Mouse (Mus musculus): ENCODE measurements around the gene Sfswap. TPM values are rescaled to one million over a fixed set of nuclear protein-coding genes. Genes with fewer than 3 reads are reported as not detected.

The Sfswap gene
- total and polyA plus RNA-seq, 2 experiments = 18.9 to 32.9 TPM

- Histone ChIP-seq H3K9ac (ENCODE audit: low read depth, low read length) (no peak overlapping the region), H3K36me3 (ENCODE audit: control insufficient read depth, insufficient read depth, low read length) (peaks cover 31% of the 10 kb centered on the region), H3K4me1 (ENCODE audit: control insufficient read depth, insufficient read depth, low read length) (no peaks in the 10 kb centered on the region), H3K4me3 (ENCODE audit: insufficient read depth, low read depth, low read length) (no peak overlapping the region), H3K79me2 (ENCODE audit: control insufficient read depth, insufficient read depth, low read length) (peaks cover 5% of the 10 kb centered on the region; the same call in 1 of the 2 replicates), H3K27ac (replicated peaks; ENCODE audit: insufficient read depth, low read depth, low read length) (no peak overlapping the region), H3K27me3 (ENCODE audit: control insufficient read depth, insufficient read depth, low read length) (no peaks in the 10 kb centered on the region)
- TF ChIP-seq POLR2A (IDR thresholded peaks at IDR 0.05; ENCODE audit: extremely low read depth, insufficient read depth, low read length) (no peak), CTCF (IDR thresholded peaks at IDR 0.05; ENCODE audit: low read depth, low read length) (no peak)
- WGBS = 93% methylated on average over 7 of the region's 7 CpGs
- no peak for DNase-seq (ENCODE audit: extremely low read depth, low read depth, low spot score)
These were observed 20.5 kb downstream of the Sfswap start for GRCm38 (mm10) chr5:129521501-129521900.

GRCm38 (mm10) chr5:129521913-129522312 is 20.9 kb downstream of the Sfswap start:
- peaks cover 5% of the 10 kb centered on the region; the same call in 1 of the 2 replicates for H3K79me2 ChIP-seq (ENCODE audit: control insufficient read depth, insufficient read depth, low read length)
- no peaks in the 10 kb centered on the region for H3K27me3 ChIP-seq (ENCODE audit: control insufficient read depth, insufficient read depth, low read length)
- H3K4me3 ChIP-seq (ENCODE audit: insufficient read depth, low read depth, low read length) = no peak overlapping the region
- no peak for DNase-seq (ENCODE audit: extremely low read depth, low read depth, low spot score)
- H3K9ac ChIP-seq (ENCODE audit: low read depth, low read length) = no peak overlapping the region
- TF ChIP-seq POLR2A (IDR thresholded peaks at IDR 0.05; ENCODE audit: extremely low read depth, insufficient read depth, low read length) (no peak), CTCF (IDR thresholded peaks at IDR 0.05; ENCODE audit: low read depth, low read length) (no peak)
- no peaks in the 10 kb centered on the region for H3K4me1 ChIP-seq (ENCODE audit: control insufficient read depth, insufficient read depth, low read length)
- WGBS = 95% methylated on average over 3 of the region's 3 CpGs
- H3K27ac ChIP-seq (replicated peaks; ENCODE audit: insufficient read depth, low read depth, low read length) = no peak overlapping the region
- H3K36me3 ChIP-seq (ENCODE audit: control insufficient read depth, insufficient read depth, low read length) = peaks cover 30% of the 10 kb centered on the region

- Histone ChIP-seq H3K79me2 (ENCODE audit: control insufficient read depth, insufficient read depth, low read length) (peaks cover 5% of the 10 kb centered on the region; the same call in 1 of the 2 replicates), H3K27ac (replicated peaks; ENCODE audit: insufficient read depth, low read depth, low read length) (no peak overlapping the region), H3K36me3 (ENCODE audit: control insufficient read depth, insufficient read depth, low read length) (peaks cover 32% of the 10 kb centered on the region), H3K27me3 (ENCODE audit: control insufficient read depth, insufficient read depth, low read length) (no peaks in the 10 kb centered on the region), H3K9ac (ENCODE audit: low read depth, low read length) (no peak overlapping the region), H3K4me3 (ENCODE audit: insufficient read depth, low read depth, low read length) (no peak overlapping the region), H3K4me1 (ENCODE audit: control insufficient read depth, insufficient read depth, low read length) (no peaks in the 10 kb centered on the region)
- TF ChIP-seq POLR2A (IDR thresholded peaks at IDR 0.05; ENCODE audit: extremely low read depth, insufficient read depth, low read length) (no peak), CTCF (IDR thresholded peaks at IDR 0.05; ENCODE audit: low read depth, low read length) (no peak)
- no peak for DNase-seq (ENCODE audit: extremely low read depth, low read depth, low spot score)
- 77% methylated on average over 3 of the region's 3 CpGs for WGBS
These were observed 22.1 kb downstream of the Sfswap start for GRCm38 (mm10) chr5:129523166-129523565.

GRCm38 (mm10) chr5:129524751-129525150 is 23.7 kb downstream of the Sfswap start:
- DNase-seq (ENCODE audit: extremely low read depth, low read depth, low spot score) = no peak
- H3K4me1 ChIP-seq (ENCODE audit: control insufficient read depth, insufficient read depth, low read length) = no peaks in the 10 kb centered on the region
- H3K27ac ChIP-seq (replicated peaks; ENCODE audit: insufficient read depth, low read depth, low read length) = no peak overlapping the region
- no peak overlapping the region for H3K9ac ChIP-seq (ENCODE audit: low read depth, low read length)
- H3K79me2 ChIP-seq (ENCODE audit: control insufficient read depth, insufficient read depth, low read length) = peaks cover 11% of the 10 kb centered on the region; the same call in 1 of the 2 replicates
- TF ChIP-seq POLR2A (IDR thresholded peaks at IDR 0.05; ENCODE audit: extremely low read depth, insufficient read depth, low read length) (no peak), CTCF (IDR thresholded peaks at IDR 0.05; ENCODE audit: low read depth, low read length) (no peak)
- H3K36me3 ChIP-seq (ENCODE audit: control insufficient read depth, insufficient read depth, low read length) = peaks cover 33% of the 10 kb centered on the region
- no peaks in the 10 kb centered on the region for H3K27me3 ChIP-seq (ENCODE audit: control insufficient read depth, insufficient read depth, low read length)
- no peak overlapping the region for H3K4me3 ChIP-seq (ENCODE audit: insufficient read depth, low read depth, low read length)
- WGBS = 77% methylated on average over 5 of the region's 5 CpGs

- Histone ChIP-seq H3K79me2 (ENCODE audit: control insufficient read depth, insufficient read depth, low read length) (0 out of 2 replicates have a peak, but pooled peaks cover 11% of the 10 kb centered on the region), H3K27me3 (ENCODE audit: control insufficient read depth, insufficient read depth, low read length) (no peaks in the 10 kb centered on the region), H3K4me1 (ENCODE audit: control insufficient read depth, insufficient read depth, low read length) (no peaks in the 10 kb centered on the region), H3K9ac (ENCODE audit: low read depth, low read length) (no peak overlapping the region), H3K27ac (replicated peaks; ENCODE audit: insufficient read depth, low read depth, low read length) (no peak overlapping the region), H3K4me3 (ENCODE audit: insufficient read depth, low read depth, low read length) (no peak overlapping the region), H3K36me3 (ENCODE audit: control insufficient read depth, insufficient read depth, low read length) (peaks cover 37% of the 10 kb centered on the region)
- no peak for DNase-seq (ENCODE audit: extremely low read depth, low read depth, low spot score)
- TF ChIP-seq CTCF (IDR thresholded peaks at IDR 0.05; ENCODE audit: low read depth, low read length) (no peak), POLR2A (IDR thresholded peaks at IDR 0.05; ENCODE audit: extremely low read depth, insufficient read depth, low read length) (no peak)
- 91% methylated on average over 5 of the region's 5 CpGs for WGBS
These were observed 26.1 kb downstream of the Sfswap start for GRCm38 (mm10) chr5:129527162-129527561.

GRCm38 (mm10) chr5:129529571-129529970 is 28.6 kb downstream of the Sfswap start:
- no peak overlapping the region for H3K27ac ChIP-seq (replicated peaks; ENCODE audit: insufficient read depth, low read depth, low read length)
- H3K79me2 ChIP-seq (ENCODE audit: control insufficient read depth, insufficient read depth, low read length) = 0 out of 2 replicates have a peak, but pooled peaks cover 11% of the 10 kb centered on the region
- peaks cover 33% of the 10 kb centered on the region for H3K36me3 ChIP-seq (ENCODE audit: control insufficient read depth, insufficient read depth, low read length)
- H3K4me3 ChIP-seq (ENCODE audit: insufficient read depth, low read depth, low read length) = no peak overlapping the region
- no peak for DNase-seq (ENCODE audit: extremely low read depth, low read depth, low spot score)
- H3K9ac ChIP-seq (ENCODE audit: low read depth, low read length) = no peak overlapping the region
- TF ChIP-seq POLR2A (IDR thresholded peaks at IDR 0.05; ENCODE audit: extremely low read depth, insufficient read depth, low read length) (no peak), CTCF (IDR thresholded peaks at IDR 0.05; ENCODE audit: low read depth, low read length) (no peak)
- H3K27me3 ChIP-seq (ENCODE audit: control insufficient read depth, insufficient read depth, low read length) = no peaks in the 10 kb centered on the region
- 54% methylated on average over 1 of the region's 1 CpGs for WGBS
- H3K4me1 ChIP-seq (ENCODE audit: control insufficient read depth, insufficient read depth, low read length) = no peaks in the 10 kb centered on the region

All from liver, adult 2 months (tissue).